Mouse (Mus musculus): ENCODE data around the gene Zdhhc19. TPM values are rescaled to one million over a fixed set of nuclear protein-coding genes. Genes with fewer than 3 reads are reported as not detected.

Zdhhc19 gene
- total and polyA plus RNA-seq, 2 experiments: not detected

GRCm38 (mm10) chr16:32523462-32524243, 27.6 kb downstream of the Zdhhc19 start:
- H3K79me2 ChIP-seq (ENCODE audit: control insufficient read depth, insufficient read depth, low read length): no peaks in the 10 kb centered on the region
- peaks cover 7% of the 10 kb centered on the region for H3K4me1 ChIP-seq (ENCODE audit: control insufficient read depth, insufficient read depth, low read length)
- no peak overlapping the region for H3K27ac ChIP-seq (replicated peaks; ENCODE audit: insufficient read depth, low read depth, low read length)
- WGBS: 49% methylated on average over 8 of the region's 8 CpGs
- no peak overlapping the region for H3K9ac ChIP-seq (ENCODE audit: low read depth, low read length)
- H3K27me3 ChIP-seq (ENCODE audit: control insufficient read depth, insufficient read depth, low read length): no peaks in the 10 kb centered on the region
- TF ChIP-seq CTCF (IDR thresholded peaks at IDR 0.05; ENCODE audit: low read depth, low read length) (no peak), POLR2A (IDR thresholded peaks at IDR 0.05; ENCODE audit: extremely low read depth, insufficient read depth, low read length) (no peak)
- H3K36me3 ChIP-seq (ENCODE audit: control insufficient read depth, insufficient read depth, low read length): no peaks in the 10 kb centered on the region
- peak; percentile 68 for DNase-seq (ENCODE audit: extremely low read depth, low read depth, low spot score)
- no peak overlapping the region for H3K4me3 ChIP-seq (ENCODE audit: insufficient read depth, low read depth, low read length)

- no peak overlapping the region for H3K27ac ChIP-seq (replicated peaks; ENCODE audit: insufficient read depth, low read depth, low read length)
- TF ChIP-seq CTCF (IDR thresholded peaks at IDR 0.05; ENCODE audit: low read depth, low read length): no peak
- TF ChIP-seq POLR2A (IDR thresholded peaks at IDR 0.05; ENCODE audit: extremely low read depth, insufficient read depth, low read length): no peak
Measured at GRCm38 (mm10) chr16:32524244-32524615, 28.2 kb downstream of the Zdhhc19 start.

GRCm38 (mm10) chr16:32526906-32527305, 30.8 kb downstream of the Zdhhc19 start:
- no peak overlapping the region for H3K27ac ChIP-seq (replicated peaks; ENCODE audit: insufficient read depth, low read depth, low read length)
- H3K79me2 ChIP-seq (ENCODE audit: control insufficient read depth, insufficient read depth, low read length): no peaks in the 10 kb centered on the region
- no peak for DNase-seq (ENCODE audit: extremely low read depth, low read depth, low spot score)
- H3K36me3 ChIP-seq (ENCODE audit: control insufficient read depth, insufficient read depth, low read length): no peaks in the 10 kb centered on the region
- WGBS: 80% methylated on average over 7 of the region's 7 CpGs
- no peaks in the 10 kb centered on the region for H3K27me3 ChIP-seq (ENCODE audit: control insufficient read depth, insufficient read depth, low read length)
- TF ChIP-seq CTCF (IDR thresholded peaks at IDR 0.05; ENCODE audit: low read depth, low read length) (no peak), POLR2A (IDR thresholded peaks at IDR 0.05; ENCODE audit: extremely low read depth, insufficient read depth, low read length) (no peak)
- no peak overlapping the region for H3K9ac ChIP-seq (ENCODE audit: low read depth, low read length)
- H3K4me1 ChIP-seq (ENCODE audit: control insufficient read depth, insufficient read depth, low read length): peaks cover 4% of the 10 kb centered on the region; the same call in 1 of the 2 replicates
- no peak overlapping the region for H3K4me3 ChIP-seq (ENCODE audit: insufficient read depth, low read depth, low read length)

More at GRCm38 (mm10) chr16:32524244-32524615, 28.2 kb downstream of the Zdhhc19 start:
- no peak overlapping the region for H3K4me3 ChIP-seq (ENCODE audit: insufficient read depth, low read depth, low read length)
- H3K27me3 ChIP-seq (ENCODE audit: control insufficient read depth, insufficient read depth, low read length): no peaks in the 10 kb centered on the region
- peaks cover 7% of the 10 kb centered on the region for H3K4me1 ChIP-seq (ENCODE audit: control insufficient read depth, insufficient read depth, low read length)
- no peaks in the 10 kb centered on the region for H3K36me3 ChIP-seq (ENCODE audit: control insufficient read depth, insufficient read depth, low read length)
- H3K79me2 ChIP-seq (ENCODE audit: control insufficient read depth, insufficient read depth, low read length): no peaks in the 10 kb centered on the region
- WGBS: 49% methylated on average over 5 of the region's 5 CpGs
- no peak overlapping the region for H3K9ac ChIP-seq (ENCODE audit: low read depth, low read length)
- no peak for DNase-seq (ENCODE audit: extremely low read depth, low read depth, low spot score)

GRCm38 (mm10) chr16:32532878-32533826, 37.1 kb downstream of the Zdhhc19 start:
- TF ChIP-seq CTCF (IDR thresholded peaks at IDR 0.05; ENCODE audit: low read depth, low read length) (no peak), POLR2A (IDR thresholded peaks at IDR 0.05; ENCODE audit: extremely low read depth, insufficient read depth, low read length) (no peak)
- Histone ChIP-seq H3K79me2 (ENCODE audit: control insufficient read depth, insufficient read depth, low read length) (no peaks in the 10 kb centered on the region), H3K4me3 (ENCODE audit: insufficient read depth, low read depth, low read length) (no peak overlapping the region), H3K4me1 (ENCODE audit: control insufficient read depth, insufficient read depth, low read length) (no peaks in the 10 kb centered on the region), H3K36me3 (ENCODE audit: control insufficient read depth, insufficient read depth, low read length) (no peaks in the 10 kb centered on the region), H3K27me3 (ENCODE audit: control insufficient read depth, insufficient read depth, low read length) (no peaks in the 10 kb centered on the region), H3K27ac (replicated peaks; ENCODE audit: insufficient read depth, low read depth, low read length) (no peak overlapping the region), H3K9ac (ENCODE audit: low read depth, low read length) (no peak overlapping the region)
- no peak for DNase-seq (ENCODE audit: extremely low read depth, low read depth, low spot score)
- 87% methylated on average over 18 of the region's 18 CpGs for WGBS

GRCm38 (mm10) chr16:32535157-32535751, 39.2 kb downstream of the Zdhhc19 start:
- Histone ChIP-seq H3K36me3 (ENCODE audit: control insufficient read depth, insufficient read depth, low read length) (no peaks in the 10 kb centered on the region), H3K79me2 (ENCODE audit: control insufficient read depth, insufficient read depth, low read length) (no peaks in the 10 kb centered on the region), H3K4me3 (ENCODE audit: insufficient read depth, low read depth, low read length) (no peak overlapping the region), H3K27me3 (ENCODE audit: control insufficient read depth, insufficient read depth, low read length) (no peaks in the 10 kb centered on the region), H3K27ac (replicated peaks; ENCODE audit: insufficient read depth, low read depth, low read length) (no peak overlapping the region), H3K9ac (ENCODE audit: low read depth, low read length) (no peak overlapping the region), H3K4me1 (ENCODE audit: control insufficient read depth, insufficient read depth, low read length) (no peaks in the 10 kb centered on the region)
- TF ChIP-seq POLR2A (IDR thresholded peaks at IDR 0.05; ENCODE audit: extremely low read depth, insufficient read depth, low read length): no peak
- no peak for TF ChIP-seq CTCF (IDR thresholded peaks at IDR 0.05; ENCODE audit: low read depth, low read length)
- DNase-seq (ENCODE audit: extremely low read depth, low read depth, low spot score): no peak
- WGBS: 62% methylated on average over 5 of the region's 5 CpGs

Data from liver, adult 2 months (tissue).